Mouse (Mus musculus) hindbrain, embryonic 11.5 days (tissue): ENCODE measurements around the gene Krtap5-1. TPM values are rescaled to one million over a fixed set of nuclear protein-coding genes. Genes with fewer than 3 reads are reported as not detected.
A peak's percentile ranks its signal among the peaks of the same experiment; 100 is the strongest.

Experiments
- ATAC-seq: fragments of 200-750 bp; cut with Nextera tagmentation; 2 replicates; pipeline ENCODE4 v1.8.0; 2017; ENCODE audit warnings: mild to moderate bottlenecking, moderate TSS enrichment, moderate library complexity; ENCODE audit not compliant: low FRiP score
- DNase-seq: peaks from one replicate; pipeline ENCODE4 v3.0.0-alpha.2; 2015; ENCODE audit warnings: low spot score
- H3K27ac ChIP-seq: fragments of 300-500 bp; sonication (generic); 2 replicates; pipeline ENCODE4 v1.5.1; 2014; ENCODE audit warnings: mild to moderate bottlenecking, low read depth, low read length
- H3K27me3 ChIP-seq: fragments of 300-500 bp; sonication (generic); 2 replicates; pipeline ENCODE4 v1.6.1; 2014; ENCODE audit warnings: mild to moderate bottlenecking, low read length, moderate library complexity, mixed read lengths; ENCODE audit not compliant: control insufficient read depth, insufficient read depth
- H3K36me3 ChIP-seq: fragments of 300-500 bp; sonication (generic); 2 replicates; pipeline ENCODE4 v1.6.1; 2014; ENCODE audit warnings: mild to moderate bottlenecking, low read length, moderate library complexity, mixed read lengths; ENCODE audit not compliant: control insufficient read depth, insufficient read depth
- H3K4me1 ChIP-seq: fragments of 300-500 bp; sonication (generic); replicated peaks from 2 replicates; pipeline ENCODE4 v1.6.1; 2014; ENCODE audit warnings: low read length, mixed read lengths; ENCODE audit not compliant: control insufficient read depth, insufficient read depth
- H3K4me2 ChIP-seq: fragments of 300-500 bp; sonication (generic); replicated peaks from 2 replicates; pipeline ENCODE4 v1.6.1; 2014; ENCODE audit warnings: mild to moderate bottlenecking, low read depth, low read length
- H3K4me3 ChIP-seq: fragments of 300-500 bp; sonication (generic); 2 replicates; pipeline ENCODE4 v1.5.1; 2014; ENCODE audit warnings: low read depth, low read length
- H3K9ac ChIP-seq: fragments of 300-500 bp; sonication (generic); 2 replicates; pipeline ENCODE4 v1.6.1; 2014; ENCODE audit warnings: low read depth, low read length
- H3K9me3 ChIP-seq: fragments of 300-500 bp; sonication (generic); 2 replicates; pipeline ENCODE4 v1.6.1; 2016; ENCODE audit warnings: low read length; ENCODE audit not compliant: control insufficient read depth
- whole genome bisulfite sequencing: fragments of 180-500 bp; shearing (Covaris S2); extraction: QIAGEN DNeasy Blood & Tissue Kit; methylation state at CpG from one replicate; pipeline ENCODE4 v1.1.7; 2014; 5-methylcytosine and 5-hydroxymethylcytosine counted together
- polyA plus RNA-seq: library from polyadenylated mRNA; unstranded; fragments of >200 nt; fragmentation: Nextera tagmentation; extraction: Ambion mirVana; gene quantifications from 2 replicates; pipeline ENCODE4 v1.2.1, GENCODE M21; 2014

Krtap5-1 gene
- polyA plus RNA-seq, 1 experiment from 2014 or later: not detected

DNA sequence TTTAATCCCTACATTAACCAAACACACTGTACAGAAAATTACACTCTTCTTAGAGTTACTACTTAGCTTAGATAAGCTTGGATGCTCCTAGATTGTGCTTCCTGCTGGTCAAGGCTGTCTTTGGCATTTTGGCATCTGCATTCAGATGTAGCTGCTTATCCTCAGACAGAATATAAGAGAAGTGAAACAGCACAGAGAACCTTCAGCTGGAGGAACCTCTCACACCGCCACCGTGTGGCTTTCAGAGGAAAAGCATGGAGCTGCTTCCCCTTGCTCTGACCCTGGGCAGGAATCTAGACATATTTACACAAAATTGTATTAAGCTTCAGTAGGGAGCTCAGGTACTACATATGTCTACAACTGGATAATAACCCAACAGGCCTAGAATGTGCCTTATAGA is 41.4 kb downstream of the Krtap5-1 start:
- H3K4me3 ChIP-seq: no peak overlapping the region
- DNase-seq (peak; percentile 62), ATAC-seq (no peak)
- WGBS: 0% methylated on average over 2 of the region's 2 CpGs
- no peaks in the 10 kb centered on the region for H3K27me3 ChIP-seq
- H3K4me1 ChIP-seq: no peaks in the 10 kb centered on the region
- H3K36me3 ChIP-seq: no peaks in the 10 kb centered on the region
- no peaks in the 10 kb centered on the region for H3K9me3 ChIP-seq
- no peak overlapping the region for H3K27ac ChIP-seq
- H3K9ac ChIP-seq: no peak overlapping the region
- no peak overlapping the region for H3K4me2 ChIP-seq

DNA sequence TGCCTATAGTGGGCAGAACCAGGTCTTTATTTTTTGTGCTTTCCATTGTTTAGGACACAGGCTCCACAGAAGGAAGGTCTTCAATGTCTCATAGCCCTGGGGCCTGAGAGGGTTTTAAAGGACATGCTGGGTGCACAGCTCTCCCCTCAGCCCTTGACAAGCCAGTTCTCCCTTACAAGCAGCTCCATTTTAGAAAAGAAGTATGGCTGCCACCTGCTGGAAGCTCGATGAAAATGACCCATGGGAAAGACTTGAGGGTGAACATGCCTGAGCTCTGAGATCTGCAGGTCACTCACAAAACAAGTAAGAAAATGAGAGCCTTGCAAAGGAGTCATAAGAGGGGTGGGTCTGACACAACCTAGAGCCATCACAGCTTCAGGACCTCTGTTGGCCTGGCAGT is 47.1 kb downstream of the Krtap5-1 start:
- DNase-seq (peak; percentile 56), ATAC-seq (no peak)
- no peaks in the 10 kb centered on the region for H3K4me1 ChIP-seq
- no peaks in the 10 kb centered on the region for H3K9me3 ChIP-seq
- 0% methylated on average over 1 of the region's 1 CpGs for WGBS
- H3K9ac ChIP-seq: no peak overlapping the region
- H3K4me3 ChIP-seq: no peak overlapping the region
- no peaks in the 10 kb centered on the region for H3K36me3 ChIP-seq
- no peak overlapping the region for H3K4me2 ChIP-seq
- H3K27me3 ChIP-seq: no peaks in the 10 kb centered on the region
- H3K27ac ChIP-seq: no peak overlapping the region

Other genes starting within 250 kb of the Krtap5-1 start
- 53.3 and 59.8 TPM in 2 replicates for gene Mob2, start 236.1 kb downstream of the Krtap5-1 start, polyA plus RNA-seq
- 19.1 and 20.9 TPM in 2 replicates for gene Dusp8, start 201.3 kb downstream of the Krtap5-1 start, polyA plus RNA-seq
- not detected in 2 replicates for gene Gm45618, start 176.4 kb downstream of the Krtap5-1 start, polyA plus RNA-seq
- gene Gm39115, start 161.1 kb downstream of the Krtap5-1 start, polyA plus RNA-seq: not detected in 2 replicates
- not detected in 2 replicates for gene Gm45337, start 152.5 kb downstream of the Krtap5-1 start, polyA plus RNA-seq
- gene Gm29735, start 140.0 kb downstream of the Krtap5-1 start, polyA plus RNA-seq: not detected in 2 replicates
- not detected in 2 replicates for gene Gm4553, start 131.4 kb downstream of the Krtap5-1 start, polyA plus RNA-seq
- not detected in 2 replicates for gene Krtap5-2, start 121.1 kb downstream of the Krtap5-1 start, polyA plus RNA-seq
- gene Gm10153, start 106.7 kb downstream of the Krtap5-1 start, polyA plus RNA-seq: not detected in 2 replicates
- gene Krtap5-3, start 95.8 kb downstream of the Krtap5-1 start, polyA plus RNA-seq: not detected in 2 replicates
- not detected in 2 replicates for gene Gm7579, start 85.3 kb downstream of the Krtap5-1 start, polyA plus RNA-seq
- not detected in 2 replicates for gene Krtap5-5, start 67.1 kb downstream of the Krtap5-1 start, polyA plus RNA-seq
- not detected in 2 replicates for gene Gm40460, start 56.0 kb downstream of the Krtap5-1 start, polyA plus RNA-seq
- not detected in 2 replicates for gene Gm2431, start 38.8 kb downstream of the Krtap5-1 start, polyA plus RNA-seq
- gene Gm4559, start 22.8 kb downstream of the Krtap5-1 start, polyA plus RNA-seq: not detected in 2 replicates
- gene Krtap5-4, start 6.4 kb upstream of the Krtap5-1 start, polyA plus RNA-seq: not detected in 2 replicates
- 0.39 and 0.47 TPM in 2 replicates for gene Ifitm10, start 76.6 kb upstream of the Krtap5-1 start, polyA plus RNA-seq
- gene Gm49369, start 85.5 kb upstream of the Krtap5-1 start, polyA plus RNA-seq: not detected in 2 replicates
- gene Ctsd, start 90.9 kb upstream of the Krtap5-1 start, polyA plus RNA-seq: 168 and 200 TPM in 2 replicates
- gene Syt8, start 137.7 kb upstream of the Krtap5-1 start, polyA plus RNA-seq: not detected in 2 replicates
- gene Tnni2, start 144.7 kb upstream of the Krtap5-1 start, polyA plus RNA-seq: 1.4 and 1.7 TPM in 2 replicates
- 16.1 and 18.7 TPM in 2 replicates for gene Lsp1, start 163.7 kb upstream of the Krtap5-1 start, polyA plus RNA-seq
- 1.7 and 1.9 TPM in 2 replicates for gene Tnnt3, start 201.7 kb upstream of the Krtap5-1 start, polyA plus RNA-seq
- 13.5 and 13.9 TPM in 2 replicates for gene Mrpl23, start 235.6 kb upstream of the Krtap5-1 start, polyA plus RNA-seq